Mouse (Mus musculus): Measurements from ENCODE around the gene Pdzd2.
A peak's percentile ranks its signal among the peaks of the same experiment; 100 is the strongest.

Pdzd2 gene

DNA sequence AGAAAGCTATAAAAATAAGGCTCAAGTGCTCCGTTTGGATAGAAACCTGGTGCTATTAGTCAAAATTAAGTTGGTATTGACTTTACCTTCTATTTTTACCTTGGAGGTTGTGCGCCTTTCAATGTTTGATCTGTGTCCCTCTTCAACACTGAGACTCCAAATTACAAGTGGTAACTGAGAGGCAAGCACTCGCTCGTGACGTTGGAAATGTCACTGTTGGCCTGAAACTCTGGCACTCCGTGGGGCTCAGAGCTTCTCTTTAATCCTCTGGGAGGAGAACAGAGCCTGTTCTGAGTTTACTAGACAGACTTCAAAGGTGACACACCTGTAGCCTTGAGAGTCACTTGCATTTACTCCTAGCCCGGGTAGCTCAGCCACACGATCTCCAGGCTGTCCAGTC lies 120.5 kb downstream of the Pdzd2 start:
- DNase-seq, result no peak

DNA sequence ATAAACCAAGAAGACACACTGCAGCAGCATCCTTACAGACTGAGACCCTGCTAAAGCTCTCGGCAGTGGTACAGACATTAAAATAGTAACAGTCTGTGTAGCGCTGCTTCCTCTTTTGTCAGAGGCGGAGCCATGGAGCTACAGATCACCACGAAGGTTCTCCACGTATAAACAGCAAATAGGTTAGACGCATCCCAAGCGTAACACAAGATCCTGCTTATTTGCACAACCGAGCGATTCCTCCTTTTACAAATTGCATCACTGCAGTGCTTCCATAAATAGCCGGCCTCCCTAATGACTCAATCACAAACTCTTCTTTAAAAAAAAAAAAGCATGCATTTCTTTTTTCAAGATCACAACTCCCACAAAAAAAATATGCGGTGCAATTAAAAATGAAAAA lies 122.1 kb downstream of the Pdzd2 start:
- DNase-seq, result no peak

DNA sequence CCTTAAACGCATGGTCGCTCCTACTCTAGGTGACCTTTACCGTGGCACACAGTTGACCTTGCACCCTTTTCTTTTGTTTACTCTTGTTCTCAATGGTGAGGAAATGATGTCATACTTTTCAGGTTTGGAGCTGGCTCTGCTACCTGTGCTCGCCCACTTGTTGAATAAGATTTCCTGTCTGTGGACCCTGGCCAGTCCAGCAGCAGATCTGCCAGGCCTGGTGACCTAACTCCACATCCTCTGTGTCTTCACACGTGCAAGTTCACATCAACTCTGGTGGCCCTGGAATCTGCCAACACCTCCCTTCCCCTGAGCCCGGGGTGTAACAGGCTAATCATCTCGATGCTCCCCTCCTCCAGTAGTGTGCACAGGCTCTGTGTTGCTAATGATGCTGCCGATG lies 122.5 kb downstream of the Pdzd2 start:
- DNase-seq, result no peak

- no peak for DNase-seq
These were observed 124.5 kb downstream of the Pdzd2 start for GRCm38 (mm10) chr15:12614944-12615878.

DNA sequence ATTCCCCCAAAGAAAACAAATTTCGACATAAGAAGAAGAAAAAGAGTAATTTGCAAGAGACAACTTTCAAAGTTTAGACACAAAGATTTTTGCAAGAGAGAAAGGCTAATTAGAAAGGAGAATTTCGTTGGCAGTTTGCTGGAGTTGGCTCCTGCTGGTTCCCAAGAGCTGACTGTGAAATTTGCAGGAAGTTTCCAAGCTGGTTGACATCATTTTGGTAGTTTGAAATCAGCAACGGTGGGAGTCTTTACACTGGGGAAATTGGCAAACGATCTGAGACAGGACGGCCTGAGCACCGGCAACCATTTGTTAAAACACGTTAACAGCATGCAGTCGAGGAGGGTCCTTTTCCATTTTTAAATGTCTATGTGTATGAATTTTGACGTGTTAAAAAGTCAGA lies 125.7 kb downstream of the Pdzd2 start:
- no peak for DNase-seq

GRCm38 (mm10) chr15:12612944-12613675 lies 126.6 kb downstream of the Pdzd2 start:
- no peak for DNase-seq

GRCm38 (mm10) chr15:12608090-12608489 lies 131.6 kb downstream of the Pdzd2 start:
- no peak for DNase-seq

GRCm38 (mm10) chr15:12606306-12606705 lies 133.4 kb downstream of the Pdzd2 start:
- no peak for DNase-seq

- DNase-seq, result no peak
These were observed 134.3 kb downstream of the Pdzd2 start for GRCm38 (mm10) chr15:12605239-12605993.

- DNase-seq, result no peak
These were observed 136.1 kb downstream of the Pdzd2 start for GRCm38 (mm10) chr15:12603674-12604073.

GRCm38 (mm10) chr15:12593094-12593493 lies 146.6 kb downstream of the Pdzd2 start:
- no peak for DNase-seq

GRCm38 (mm10) chr15:12592628-12593027 lies 147.1 kb downstream of the Pdzd2 start:
- no peak for DNase-seq

- DNase-seq, result no peak
These were observed 151.1 kb downstream of the Pdzd2 start for GRCm38 (mm10) chr15:12588661-12589060.

DNA sequence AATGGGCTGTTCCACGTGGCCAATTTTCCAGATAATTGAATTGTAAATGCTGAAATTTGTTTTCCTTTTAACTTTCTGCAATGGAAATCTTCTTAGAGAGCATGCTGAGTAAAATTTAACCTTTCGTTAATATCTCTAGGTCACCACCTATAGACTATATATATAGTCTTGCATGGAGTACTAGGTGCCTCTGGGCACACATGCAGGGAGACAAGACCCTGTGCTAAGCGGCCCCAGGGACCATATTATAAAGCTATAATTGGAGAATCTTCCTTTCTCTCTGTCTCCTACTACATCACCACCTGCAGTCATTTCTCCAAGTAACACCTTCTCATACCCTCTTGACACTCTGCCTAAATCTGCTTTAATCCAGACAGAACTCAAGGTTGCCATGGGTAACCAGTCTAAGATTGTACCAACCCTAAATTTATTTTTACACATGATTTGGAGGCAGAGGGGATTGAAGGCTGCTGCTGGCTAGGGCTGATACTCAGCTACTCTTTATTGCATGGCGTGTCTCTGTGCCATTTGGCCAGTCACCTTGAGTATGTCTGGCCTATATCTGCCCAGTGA lies 152.8 kb downstream of the Pdzd2 start:
- no peak for DNase-seq

DNA sequence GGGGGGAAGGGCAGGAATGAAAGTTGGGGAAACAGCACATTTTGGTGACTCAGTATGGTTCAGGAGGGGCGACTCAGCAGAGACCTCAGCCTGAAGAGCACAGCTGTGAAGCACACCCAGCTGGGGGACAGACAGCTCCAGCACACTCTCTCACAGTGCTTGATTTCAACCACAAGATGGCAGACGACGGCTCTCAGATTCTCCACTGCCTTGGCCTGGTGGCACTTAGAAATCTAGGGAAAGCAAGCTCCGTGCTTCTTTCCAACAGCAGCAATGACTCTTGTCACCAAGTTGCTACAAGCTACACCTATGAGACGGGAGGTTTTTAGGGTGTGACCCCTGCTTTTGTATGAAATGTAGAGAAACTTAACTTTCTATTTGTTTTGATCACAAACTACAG lies 153.6 kb downstream of the Pdzd2 start:
- DNase-seq, result peak; percentile 73

DNA sequence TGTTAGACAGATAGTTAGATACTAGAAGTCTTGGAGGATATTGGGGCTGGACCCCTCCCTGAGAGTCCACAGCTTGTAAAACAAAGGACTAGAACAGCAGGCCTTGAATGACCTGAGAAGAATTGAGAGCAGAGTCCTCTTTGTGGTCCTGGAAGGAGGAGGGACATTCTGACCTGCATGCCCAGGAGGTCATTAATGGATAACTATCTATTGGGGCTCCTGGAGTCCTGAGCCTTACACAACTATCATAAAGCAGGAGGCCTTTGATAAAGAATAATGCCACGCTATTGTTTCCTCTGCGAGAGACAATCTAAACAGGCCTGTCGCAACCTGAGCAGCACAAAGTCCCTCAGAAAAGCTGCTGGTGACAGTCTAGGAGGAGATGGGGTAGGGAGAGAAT lies 156.7 kb downstream of the Pdzd2 start:
- no peak for DNase-seq

DNA sequence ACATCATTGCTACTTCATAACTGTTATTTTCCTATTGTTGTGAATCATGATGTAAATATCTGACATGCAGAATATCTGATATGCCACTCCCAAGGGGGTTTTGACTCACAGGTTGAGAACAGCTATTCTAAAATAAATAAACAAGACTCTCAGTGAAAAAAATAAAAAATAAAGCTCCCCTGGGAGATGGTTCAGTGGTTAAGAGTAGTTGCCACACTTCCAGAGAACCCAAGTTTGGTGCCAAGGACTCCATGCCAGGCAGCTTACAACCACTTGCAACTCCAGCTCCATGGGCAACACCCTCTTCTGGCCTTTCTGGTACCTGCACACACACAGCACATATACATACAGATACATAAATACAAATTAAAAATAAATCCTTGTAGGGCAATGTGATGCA lies 157.3 kb downstream of the Pdzd2 start:
- no peak for DNase-seq

GRCm38 (mm10) chr15:12579196-12579595 lies 160.5 kb downstream of the Pdzd2 start:
- DNase-seq, result no peak

- peak; percentile 60 for DNase-seq
These were observed 161.4 kb downstream of the Pdzd2 start for GRCm38 (mm10) chr15:12578276-12578675.

DNA sequence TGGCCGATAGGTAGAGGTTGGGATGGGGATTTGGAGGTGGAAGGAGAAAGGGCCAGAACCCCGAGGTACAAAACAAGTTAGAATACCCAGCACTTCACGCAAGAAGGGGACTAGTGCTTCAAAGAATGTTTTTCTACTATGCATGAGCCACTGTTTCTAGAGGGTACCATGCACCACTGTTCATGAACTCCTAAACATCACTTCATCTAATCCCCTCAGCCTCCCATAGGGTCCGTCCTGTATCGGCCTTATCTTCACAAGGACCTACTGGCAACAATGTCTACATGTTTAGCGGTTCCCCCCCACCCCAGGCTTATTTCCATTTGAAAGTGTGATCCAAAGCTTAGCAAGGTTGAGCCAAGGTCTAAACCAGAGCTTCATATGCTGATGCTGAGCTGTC lies 162.0 kb downstream of the Pdzd2 start:
- DNase-seq, result no peak

GRCm38 (mm10) chr15:12577054-12577696 lies 162.5 kb downstream of the Pdzd2 start:
- peak; percentile 63 for DNase-seq

GRCm38 (mm10) chr15:12573621-12574020 lies 166.1 kb downstream of the Pdzd2 start:
- no peak for DNase-seq
